Mouse (Mus musculus) kidney, adult 2 months (tissue): ENCODE data around the gene Tcam1. TPM values are rescaled to one million over a fixed set of nuclear protein-coding genes. Genes with fewer than 3 reads are reported as not detected.

Source experiments
- DNase-seq: peaks from one replicate; pipeline ENCODE4 v3.0.0; 2021
- H3K27ac ChIP-seq: fragments of 200-500 bp; 2 replicates; pipeline ENCODE4 v1.5.1; 2012; ENCODE audit warnings: low read depth, low read length, control low read depth, inconsistent platforms; ENCODE audit not compliant: insufficient read depth
- H3K27me3 ChIP-seq: fragments of 200-500 bp; replicated peaks from 2 replicates; pipeline ENCODE4 v1.6.1; 2012; ENCODE audit warnings: mild to moderate bottlenecking, moderate library complexity, low read length, inconsistent platforms; ENCODE audit not compliant: control insufficient read depth, insufficient read depth
- H3K36me3 ChIP-seq: fragments of 200-500 bp; 2 replicates; pipeline ENCODE4 v1.6.1; 2012; ENCODE audit warnings: mild to moderate bottlenecking, moderate library complexity, low read length, inconsistent platforms; ENCODE audit not compliant: control insufficient read depth, insufficient read depth
- H3K4me1 ChIP-seq: fragments of 200-500 bp; 2 replicates; pipeline ENCODE4 v1.6.1; 2011; ENCODE audit warnings: low read length; ENCODE audit not compliant: control insufficient read depth, insufficient read depth
- H3K4me3 ChIP-seq: fragments of 200-500 bp; 2 replicates; pipeline ENCODE4 v1.5.1; 2011; ENCODE audit warnings: mild to moderate bottlenecking, low read depth, low read length, control low read depth; ENCODE audit not compliant: insufficient read depth
- CTCF ChIP-seq: fragments of 200-500 bp; conservative IDR thresholded peaks from 2 replicates; pipeline ENCODE4 v1.5.1; 2011; ENCODE audit warnings: low read depth, mild to moderate bottlenecking, control low read depth, low read length, moderate library complexity, mixed read lengths; ENCODE audit not compliant: insufficient read depth, insufficient read length
- POLR2A ChIP-seq: fragments of 200-500 bp; IDR thresholded peaks from one replicate; pipeline ENCODE4 v1.6.1; 2011; ENCODE audit warnings: low read depth, low read length, control low read depth
- WGBS: fragments of 180-500 bp; shearing (Covaris S2); methylation state at CpG from one replicate; pipeline ENCODE4 v1.1.7; 2018; 5-methylcytosine and 5-hydroxymethylcytosine counted together
- polyA plus RNA-seq: library from polyadenylated mRNA; depleted of rRNA; stranded (reverse); fragments of >200 nt; gene quantifications from 2 replicates; pipeline ENCODE4 v1.2.3, GENCODE M21; 2012

The Tcam1 gene
- polyA plus RNA-seq, 1 experiment, result 0.02 TPM

DNA sequence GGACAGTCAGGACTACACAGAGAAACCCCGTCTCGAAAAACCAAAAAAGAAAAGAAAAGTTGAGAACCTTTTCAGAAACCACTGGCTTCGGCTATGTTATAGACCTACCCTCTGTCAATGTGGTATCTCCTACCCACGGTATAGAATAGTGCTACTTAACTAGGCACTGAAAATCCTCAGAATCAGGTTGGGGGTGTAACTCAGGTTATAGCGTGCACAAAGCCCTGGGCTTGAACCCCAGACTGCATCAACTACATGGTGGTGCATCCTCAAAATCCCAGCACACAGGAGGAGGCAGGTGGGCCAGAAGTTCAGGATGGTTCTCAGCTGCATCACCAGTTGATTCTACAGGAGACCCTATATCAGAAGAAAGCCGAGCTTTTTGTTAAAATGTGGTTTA is 2.7 kb upstream of the Tcam1 start:
- 93% methylated on average over 6 of the region's 6 CpGs for WGBS
- peaks cover 23% of the 10 kb centered on the region for H3K4me1 ChIP-seq
- H3K27me3 ChIP-seq, result no peaks in the 10 kb centered on the region
- H3K27ac ChIP-seq, result no peak overlapping the region
- no peak overlapping the region for H3K4me3 ChIP-seq
- H3K36me3 ChIP-seq, result no peaks in the 10 kb centered on the region
- DNase-seq, result no peak
- TF ChIP-seq CTCF, result no peak
- TF ChIP-seq POLR2A, result no peak

GRCm38 (mm10) chr11:106274374-106274773 is 2.1 kb upstream of the Tcam1 start:
- Histone ChIP-seq H3K27ac (no peak overlapping the region), H3K36me3 (no peaks in the 10 kb centered on the region), H3K27me3 (no peaks in the 10 kb centered on the region), H3K4me3 (no peak overlapping the region), H3K4me1 (peaks cover 18% of the 10 kb centered on the region)
- 85% methylated on average over 1 of the region's 1 CpGs for WGBS
- TF ChIP-seq POLR2A (no peak), CTCF (no peak)
- no peak for DNase-seq

DNA sequence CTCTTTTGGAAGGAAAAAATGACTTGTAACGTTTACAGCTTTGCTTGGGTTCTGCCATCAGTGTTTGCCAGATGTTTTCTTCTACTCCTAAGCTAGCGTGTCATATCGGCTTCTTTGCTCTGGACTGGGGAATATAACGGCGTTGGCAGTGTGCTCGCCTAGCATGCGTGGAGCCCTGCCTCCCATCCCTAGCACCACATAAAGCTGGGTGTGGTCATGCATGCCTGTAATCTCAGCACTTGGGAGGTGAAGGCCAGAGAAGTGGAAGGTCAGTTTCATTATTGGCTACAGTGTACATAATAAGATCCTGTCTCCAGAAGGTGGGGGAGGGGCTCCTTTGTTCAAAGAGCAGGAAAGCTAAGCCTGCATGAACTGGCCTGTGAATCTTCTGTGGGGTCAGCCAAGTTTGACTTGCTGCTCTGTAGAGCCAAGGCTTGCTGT is 1.5 kb upstream of the Tcam1 start:
- Histone ChIP-seq H3K36me3 (no peaks in the 10 kb centered on the region), H3K4me3 (no peak overlapping the region), H3K27me3 (no peaks in the 10 kb centered on the region), H3K27ac (no peak overlapping the region), H3K4me1 (peaks cover 17% of the 10 kb centered on the region)
- TF ChIP-seq POLR2A (no peak), CTCF (no peak)
- peak; percentile 73 for DNase-seq
- 45% methylated on average over 7 of the region's 7 CpGs for WGBS

GRCm38 (mm10) chr11:106282452-106282851 is 6.0 kb downstream of the Tcam1 start:
- H3K36me3 ChIP-seq, result no peaks in the 10 kb centered on the region
- no peak for DNase-seq

GRCm38 (mm10) chr11:106283371-106283770 is 6.9 kb downstream of the Tcam1 start:
- no peaks in the 10 kb centered on the region for H3K27me3 ChIP-seq
- H3K4me3 ChIP-seq, result no peak overlapping the region
- DNase-seq, result no peak
- H3K27ac ChIP-seq, result no peak overlapping the region
- TF ChIP-seq CTCF (no peak), POLR2A (no peak)
- 83% methylated on average over 4 of the region's 4 CpGs for WGBS
- H3K36me3 ChIP-seq, result no peaks in the 10 kb centered on the region
- H3K4me1 ChIP-seq, result no peaks in the 10 kb centered on the region

More at GRCm38 (mm10) chr11:106282452-106282851, 6.0 kb downstream of the Tcam1 start:
- WGBS, result 84% methylated on average over 6 of the region's 6 CpGs
- no peak overlapping the region for H3K27ac ChIP-seq
- H3K27me3 ChIP-seq, result no peaks in the 10 kb centered on the region
- TF ChIP-seq POLR2A (no peak), CTCF (no peak)
- H3K4me3 ChIP-seq, result no peak overlapping the region
- no peaks in the 10 kb centered on the region for H3K4me1 ChIP-seq

- no peak for DNase-seq
- Histone ChIP-seq H3K4me1 (no peaks in the 10 kb centered on the region), H3K27me3 (no peaks in the 10 kb centered on the region), H3K27ac (no peak overlapping the region), H3K4me3 (no peak overlapping the region), H3K36me3 (no peaks in the 10 kb centered on the region)
- 63% methylated on average over 8 of the region's 8 CpGs for WGBS
- TF ChIP-seq POLR2A, result no peak
- TF ChIP-seq CTCF, result no peak
These were observed 7.7 kb downstream of the Tcam1 start for GRCm38 (mm10) chr11:106284126-106284525.

GRCm38 (mm10) chr11:106286206-106286605 is 9.7 kb downstream of the Tcam1 start:
- 88% methylated on average over 7 of the region's 7 CpGs for WGBS
- H3K36me3 ChIP-seq, result no peaks in the 10 kb centered on the region
- DNase-seq, result no peak

More at GRCm38 (mm10) chr11:106286206-106286605, 9.7 kb downstream of the Tcam1 start:
- TF ChIP-seq POLR2A, result no peak
- no peak for TF ChIP-seq CTCF
- Histone ChIP-seq H3K4me1 (no peaks in the 10 kb centered on the region), H3K27ac (no peak overlapping the region), H3K4me3 (no peak overlapping the region), H3K27me3 (no peaks in the 10 kb centered on the region)
